Mouse (Mus musculus): ENCODE data around the gene Akap7. TPM values are rescaled to one million over a fixed set of nuclear protein-coding genes. Genes with fewer than 3 reads are reported as not detected.

Gene Akap7
- polyA plus RNA-seq, 2 experiments, result 14.3 to 26.8 TPM

- no peaks in the 10 kb centered on the region for H3K27me3 ChIP-seq (ENCODE audit: control insufficient read depth, insufficient read depth, low read length)
- no peak for TF ChIP-seq CTCF (IDR thresholded peaks at IDR 0.05; ENCODE audit: low read depth)
- TF ChIP-seq EP300 (IDR thresholded peaks at IDR 0.05; ENCODE audit: low read depth), result no peak
- H3K4me2 ChIP-seq (ENCODE audit: low read depth), result no peak overlapping the region
- WGBS (ENCODE audit: insufficient replicate concordance), result 81% methylated on average over 26 of the region's 26 CpGs
- no peaks in the 10 kb centered on the region; the same call in 1 of the 2 replicates for H3K36me3 ChIP-seq (replicated peaks; ENCODE audit: control insufficient read depth, insufficient read depth, low read depth)
- no peaks in the 10 kb centered on the region for H3K4me1 ChIP-seq (replicated peaks; ENCODE audit: control insufficient read depth in 2 of 2, insufficient read depth in 2 of 2, low read length in 1 of 2)
- no peak for DNase-seq (ENCODE audit: low read depth in 3 of 3, low spot score in 3 of 3)
- no peak overlapping the region for H3K27ac ChIP-seq
- no peak overlapping the region for H3K4me3 ChIP-seq (ENCODE audit: insufficient read depth in 1 of 2, low read depth in 2 of 2, low read length in 2 of 2)
- H3K9me3 ChIP-seq (ENCODE audit: control insufficient read depth, low read length), result no peaks in the 10 kb centered on the region
- H3K9ac ChIP-seq (replicated peaks), result no peak overlapping the region
- ATAC-seq (ENCODE audit: insufficient read depth), result no peak
Measured at GRCm38 (mm10) chr10:25274621-25275330, 32.9 kb downstream of the Akap7 start.

GRCm38 (mm10) chr10:25273731-25274130 lies 33.9 kb downstream of the Akap7 start:
- WGBS (ENCODE audit: insufficient replicate concordance), result 60% methylated on average over 1 of the region's 1 CpGs
- Histone ChIP-seq H3K27ac (no peak overlapping the region), H3K9ac (replicated peaks) (no peak overlapping the region), H3K36me3 (replicated peaks; ENCODE audit: control insufficient read depth, insufficient read depth, low read depth) (no peaks in the 10 kb centered on the region), H3K4me3 (ENCODE audit: insufficient read depth in 1 of 2, low read depth in 2 of 2, low read length in 2 of 2) (no peak overlapping the region), H3K27me3 (ENCODE audit: control insufficient read depth, insufficient read depth, low read length) (no peaks in the 10 kb centered on the region), H3K9me3 (ENCODE audit: control insufficient read depth, low read length) (no peaks in the 10 kb centered on the region), H3K4me1 (replicated peaks; ENCODE audit: control insufficient read depth in 2 of 2, insufficient read depth in 2 of 2, low read length in 1 of 2) (no peaks in the 10 kb centered on the region), H3K4me2 (ENCODE audit: low read depth) (no peak overlapping the region)
- no peak for DNase-seq (ENCODE audit: low read depth in 3 of 3, low spot score in 3 of 3)
- TF ChIP-seq CTCF (IDR thresholded peaks at IDR 0.05; ENCODE audit: low read depth) (no peak), EP300 (IDR thresholded peaks at IDR 0.05; ENCODE audit: low read depth) (no peak)
- ATAC-seq (ENCODE audit: insufficient read depth), result no peak

GRCm38 (mm10) chr10:25271756-25272155 lies 35.9 kb downstream of the Akap7 start:
- WGBS (ENCODE audit: insufficient replicate concordance), result 83% methylated on average over 2 of the region's 2 CpGs
- no peaks in the 10 kb centered on the region for H3K9me3 ChIP-seq (ENCODE audit: control insufficient read depth, low read length)
- DNase-seq (ENCODE audit: low read depth in 3 of 3, low spot score in 3 of 3), result no peak
- no peak overlapping the region for H3K9ac ChIP-seq (replicated peaks)
- H3K36me3 ChIP-seq (replicated peaks; ENCODE audit: control insufficient read depth, insufficient read depth, low read depth), result peaks cover 5% of the 10 kb centered on the region; the same call in 1 of the 2 replicates
- H3K4me1 ChIP-seq (replicated peaks; ENCODE audit: control insufficient read depth in 2 of 2, insufficient read depth in 2 of 2, low read length in 1 of 2), result no peaks in the 10 kb centered on the region
- no peak overlapping the region for H3K4me3 ChIP-seq (ENCODE audit: insufficient read depth in 1 of 2, low read depth in 2 of 2, low read length in 2 of 2)
- no peak overlapping the region for H3K4me2 ChIP-seq (ENCODE audit: low read depth)
- no peak for TF ChIP-seq CTCF (IDR thresholded peaks at IDR 0.05; ENCODE audit: low read depth)
- TF ChIP-seq EP300 (IDR thresholded peaks at IDR 0.05; ENCODE audit: low read depth), result no peak
- ATAC-seq (ENCODE audit: insufficient read depth), result no peak
- no peak overlapping the region for H3K27ac ChIP-seq
- H3K27me3 ChIP-seq (ENCODE audit: control insufficient read depth, insufficient read depth, low read length), result no peaks in the 10 kb centered on the region

- whole genome bisulfite sequencing (ENCODE audit: insufficient replicate concordance), result 80% methylated on average over 8 of the region's 8 CpGs
- no peak overlapping the region for H3K27ac ChIP-seq
Measured at GRCm38 (mm10) chr10:25271207-25271606, 36.5 kb downstream of the Akap7 start.

GRCm38 (mm10) chr10:25268476-25269351 lies 39.0 kb downstream of the Akap7 start:
- peak; percentile 49; the same call in 1 of the 2 replicates for ATAC-seq (ENCODE audit: insufficient read depth)
- Histone ChIP-seq H3K9ac (replicated peaks) (no peak overlapping the region), H3K4me2 (ENCODE audit: low read depth) (no peak overlapping the region), H3K27ac (no peak overlapping the region), H3K36me3 (replicated peaks; ENCODE audit: control insufficient read depth, insufficient read depth, low read depth) (peaks cover 8% of the 10 kb centered on the region; the same call in 1 of the 2 replicates), H3K27me3 (ENCODE audit: control insufficient read depth, insufficient read depth, low read length) (no peaks in the 10 kb centered on the region), H3K9me3 (ENCODE audit: control insufficient read depth, low read length) (no peaks in the 10 kb centered on the region), H3K4me3 (ENCODE audit: insufficient read depth in 1 of 2, low read depth in 2 of 2, low read length in 2 of 2) (no peak overlapping the region), H3K4me1 (replicated peaks; ENCODE audit: control insufficient read depth in 2 of 2, insufficient read depth in 2 of 2, low read length in 1 of 2) (no peaks in the 10 kb centered on the region)
- no peak for TF ChIP-seq EP300 (IDR thresholded peaks at IDR 0.05; ENCODE audit: low read depth)
- peak; percentile 36 for TF ChIP-seq CTCF (IDR thresholded peaks at IDR 0.05; ENCODE audit: low read depth)
- peak; percentile 24 to 41 (median 32) for DNase-seq (ENCODE audit: low read depth in 3 of 3, low spot score in 3 of 3)
- WGBS (ENCODE audit: insufficient replicate concordance), result 47% methylated on average over 18 of the region's 18 CpGs

More at GRCm38 (mm10) chr10:25271207-25271606, 36.5 kb downstream of the Akap7 start:
- ATAC-seq (ENCODE audit: insufficient read depth) (no peak), DNase-seq (ENCODE audit: low read depth in 3 of 3, low spot score in 3 of 3) (no peak)
- Histone ChIP-seq H3K36me3 (replicated peaks; ENCODE audit: control insufficient read depth, insufficient read depth, low read depth) (peaks cover 8% of the 10 kb centered on the region; the same call in 1 of the 2 replicates), H3K9me3 (ENCODE audit: control insufficient read depth, low read length) (no peaks in the 10 kb centered on the region), H3K4me2 (ENCODE audit: low read depth) (no peak overlapping the region), H3K9ac (replicated peaks) (no peak overlapping the region), H3K4me3 (ENCODE audit: insufficient read depth in 1 of 2, low read depth in 2 of 2, low read length in 2 of 2) (no peak overlapping the region), H3K27me3 (ENCODE audit: control insufficient read depth, insufficient read depth, low read length) (no peaks in the 10 kb centered on the region), H3K4me1 (replicated peaks; ENCODE audit: control insufficient read depth in 2 of 2, insufficient read depth in 2 of 2, low read length in 1 of 2) (no peaks in the 10 kb centered on the region)
- no peak for TF ChIP-seq CTCF (IDR thresholded peaks at IDR 0.05; ENCODE audit: low read depth)
- no peak for TF ChIP-seq EP300 (IDR thresholded peaks at IDR 0.05; ENCODE audit: low read depth)
